Mouse (Mus musculus) thymus, adult 2 months (tissue): ENCODE measurements at regions not wholly inside any gene's neighbourhood (a gene's known extent, or its start where the extent isn't known, plus 50 kb on each side); places are given as distances from the start of the nearest gene placed in this dataset.

Source experiments
- CTCF ChIP-seq: fragments of 200-500 bp; IDR thresholded peaks from 2 replicates; pipeline ENCODE4 v1.5.1; 2012; ENCODE audit warnings: mild to moderate bottlenecking, control low read depth, low read length, moderate library complexity, borderline replicate concordance; ENCODE audit not compliant: control insufficient read depth, poor library complexity, insufficient read depth; ENCODE audit errors: extremely low read depth
- POLR2A ChIP-seq: fragments of 200-500 bp; IDR thresholded peaks from 2 replicates; pipeline ENCODE4 v1.6.1; 2012; ENCODE audit warnings: mild to moderate bottlenecking, low read length, control low read depth, moderate library complexity; ENCODE audit not compliant: control insufficient read depth, poor library complexity, insufficient read depth; ENCODE audit errors: extremely low read depth

DNA sequence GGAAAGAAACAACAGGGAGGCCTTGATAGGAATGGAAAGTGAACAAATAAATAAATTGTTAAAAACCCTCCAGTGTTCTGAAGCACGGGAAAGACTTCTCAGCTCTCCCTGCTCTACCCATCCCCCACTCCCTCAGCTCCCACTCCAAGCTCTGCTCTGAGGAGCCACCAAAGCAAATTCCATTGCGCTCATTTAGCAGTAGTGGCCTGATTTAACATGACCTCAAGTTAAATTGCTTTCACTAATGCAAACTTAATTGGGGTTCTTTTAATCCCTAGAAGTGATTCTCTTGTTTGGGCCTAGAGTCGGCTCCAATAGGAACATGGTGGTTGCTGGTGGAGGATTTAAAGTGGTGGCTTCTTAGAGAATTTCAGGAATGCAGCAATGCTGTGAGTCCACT, 161.4 kb downstream of the Fam84b start:
- TF ChIP-seq CTCF (no peak), POLR2A (no peak)
